Mouse (Mus musculus) stomach, postnatal 0 days (tissue): Measurements from ENCODE around the gene Slc22a18.

Source experiments
- CTCF ChIP-seq: IDR thresholded peaks from 2 replicates; pipeline ENCODE4 v1.5.1; 2016; ENCODE audit warnings: antibody characterized with exemption, low read depth, mild to moderate bottlenecking, moderate library complexity
- EP300 ChIP-seq: optimal IDR thresholded peaks from 2 replicates; pipeline ENCODE3; 2016; ENCODE audit warnings: antibody characterized with exemption

DNA sequence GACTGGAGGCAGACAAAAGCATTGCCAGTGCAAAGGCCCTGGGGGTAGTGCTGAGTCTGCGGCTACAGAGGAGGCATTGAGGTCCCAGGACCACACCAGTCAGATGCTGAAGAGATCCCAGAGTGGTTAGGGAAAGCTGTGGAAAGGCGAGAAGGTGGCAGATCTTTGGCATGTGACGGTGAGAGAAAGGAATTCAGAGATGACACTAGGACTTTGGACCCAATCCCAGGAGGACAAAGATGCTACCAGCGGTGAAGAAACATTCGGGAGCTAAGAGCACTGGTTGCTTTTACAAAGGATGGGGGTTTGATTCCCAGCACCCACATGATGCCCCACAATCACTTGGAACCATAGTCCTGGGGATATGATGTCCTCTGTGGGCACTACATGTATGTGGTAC is 4.3 kb downstream of the Slc22a18 start:
- TF ChIP-seq CTCF (no peak), EP300 (no peak)
